Mouse (Mus musculus) small intestine, adult 2 months (tissue): Measurements from ENCODE around the gene Ppm1a.

Experiments used
- CTCF ChIP-seq: fragments of 200-500 bp; IDR thresholded peaks from 2 replicates; pipeline ENCODE4 v1.5.1; 2012; ENCODE audit warnings: low read depth, mild to moderate bottlenecking, control low read depth, inconsistent platforms, low read length, moderate library complexity, mixed read lengths; ENCODE audit not compliant: insufficient replicate concordance, insufficient read length; ENCODE audit errors: extremely low read depth
- POLR2A ChIP-seq: fragments of 200-500 bp; IDR thresholded peaks from 2 replicates; pipeline ENCODE4 v1.6.1; 2012; ENCODE audit warnings: low read depth, mild to moderate bottlenecking, control low read depth, inconsistent platforms, low read length, moderate library complexity

- TF ChIP-seq CTCF: no peak
- no peak for TF ChIP-seq POLR2A
Observed at GRCm38 (mm10) chr12:72828846-72829556, 71.7 kb downstream of the Ppm1a start.
